Mouse (Mus musculus): ENCODE measurements around the gene Rnf187.

- TF ChIP-seq CTCF (IDR thresholded peaks at IDR 0.05; ENCODE audit: low read depth) (no peak), EP300 (IDR thresholded peaks at IDR 0.05; ENCODE audit: low read depth) (no peak)
Observed at GRCm38 (mm10) chr11:58955868-58956257, 17.1 kb upstream of the Rnf187 start.

Measured in liver, embryonic 14.5 days (tissue).